Mouse (Mus musculus) stomach, postnatal 0 days (tissue): ENCODE measurements around the gene Cfap77.

Experiments
- CTCF ChIP-seq: IDR thresholded peaks from 2 replicates; pipeline ENCODE4 v1.5.1; 2016; ENCODE audit warnings: antibody characterized with exemption, low read depth, mild to moderate bottlenecking, moderate library complexity
- EP300 ChIP-seq: optimal IDR thresholded peaks from 2 replicates; pipeline ENCODE3; 2016; ENCODE audit warnings: antibody characterized with exemption

DNA sequence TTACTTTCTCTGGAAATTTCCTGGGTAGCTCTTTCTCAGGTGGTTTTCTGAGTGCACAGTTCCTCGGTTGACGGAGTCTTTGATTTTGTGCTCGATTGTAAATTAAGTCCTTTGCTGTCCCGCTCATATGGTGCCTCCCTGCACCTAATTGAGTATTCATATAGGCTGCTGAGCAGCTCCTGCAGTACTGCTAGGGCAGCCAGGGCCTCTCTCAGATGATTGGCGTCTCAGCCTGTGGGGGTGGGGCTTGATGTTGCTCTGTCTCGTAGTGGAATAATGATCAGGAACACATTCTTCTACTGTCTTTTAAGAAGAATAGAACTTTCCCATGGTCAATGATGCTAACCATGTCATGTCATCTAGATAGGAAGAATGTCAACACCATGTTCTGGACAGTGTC is 109.5 kb downstream of the Cfap77 start:
- TF ChIP-seq CTCF (no peak), EP300 (no peak)
